Mouse (Mus musculus) gastrocnemius, adult 18-20 months (tissue): Measurements from ENCODE around the gene Hoxa4. TPM values are rescaled to one million over a fixed set of nuclear protein-coding genes. Genes with fewer than 3 reads are reported as not detected.
A peak's percentile ranks its signal among the peaks of the same experiment; 100 is the strongest.

Source experiments
- DNase-seq: peaks from one replicate; pipeline ENCODE4 v3.0.0; 2021; ENCODE audit warnings: low spot score
- microRNA-seq: library from miRNA; unstranded; fragments of <30 nt; microRNA quantifications from one replicate; pipeline ENCODE4 v1.2.0, GENCODE M21; 2021
- total RNA-seq, 2 experiments: library from RNA; stranded (reverse); gene quantifications; 2 replicates each; pipeline ENCODE4 v1.2.3; 2021

The Hoxa4 gene
- total RNA-seq, 2 experiments from 2014 or later = 2.7 to 2.9 TPM

DNA sequence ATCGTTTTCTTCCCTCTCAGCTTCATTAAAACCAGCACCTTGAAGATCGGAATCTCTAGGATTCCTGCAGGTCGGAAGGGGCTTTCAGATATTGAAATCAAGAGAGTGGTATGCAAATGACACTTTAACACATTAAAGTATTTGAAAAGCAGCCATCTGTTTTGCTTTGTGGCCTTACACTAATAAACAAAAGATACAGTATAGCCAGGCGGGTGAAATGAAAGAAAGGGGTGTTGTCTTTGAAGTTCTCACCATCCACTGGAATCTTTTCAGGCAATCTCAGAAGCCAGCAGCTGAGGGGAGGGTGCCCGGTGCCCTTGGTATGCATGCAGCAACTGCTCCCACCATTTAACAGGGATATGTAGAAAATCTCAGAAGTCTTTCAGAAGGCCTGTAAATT lies 37.5 kb downstream of the Hoxa4 start:
- DNase-seq = no peak

DNA sequence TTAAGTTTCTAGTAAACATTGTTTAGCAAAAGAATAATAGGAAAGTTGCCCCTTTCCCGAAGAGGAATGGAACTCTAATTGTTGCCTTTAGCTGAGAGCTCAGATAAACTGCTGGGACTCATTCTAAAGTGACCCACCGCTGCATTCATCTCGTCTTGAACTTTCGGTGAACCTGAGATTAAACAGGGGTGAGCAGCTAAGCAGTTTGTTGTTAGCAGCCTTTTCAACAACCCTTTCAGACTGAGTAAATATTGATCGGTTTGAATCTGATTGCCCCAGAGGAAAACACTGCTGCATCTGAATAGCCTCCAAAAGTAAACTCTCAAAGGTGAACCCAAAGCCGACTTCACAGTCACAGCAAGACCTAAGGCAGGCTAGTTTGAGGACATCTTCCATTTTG lies 38.3 kb downstream of the Hoxa4 start:
- no peak for DNase-seq

DNA sequence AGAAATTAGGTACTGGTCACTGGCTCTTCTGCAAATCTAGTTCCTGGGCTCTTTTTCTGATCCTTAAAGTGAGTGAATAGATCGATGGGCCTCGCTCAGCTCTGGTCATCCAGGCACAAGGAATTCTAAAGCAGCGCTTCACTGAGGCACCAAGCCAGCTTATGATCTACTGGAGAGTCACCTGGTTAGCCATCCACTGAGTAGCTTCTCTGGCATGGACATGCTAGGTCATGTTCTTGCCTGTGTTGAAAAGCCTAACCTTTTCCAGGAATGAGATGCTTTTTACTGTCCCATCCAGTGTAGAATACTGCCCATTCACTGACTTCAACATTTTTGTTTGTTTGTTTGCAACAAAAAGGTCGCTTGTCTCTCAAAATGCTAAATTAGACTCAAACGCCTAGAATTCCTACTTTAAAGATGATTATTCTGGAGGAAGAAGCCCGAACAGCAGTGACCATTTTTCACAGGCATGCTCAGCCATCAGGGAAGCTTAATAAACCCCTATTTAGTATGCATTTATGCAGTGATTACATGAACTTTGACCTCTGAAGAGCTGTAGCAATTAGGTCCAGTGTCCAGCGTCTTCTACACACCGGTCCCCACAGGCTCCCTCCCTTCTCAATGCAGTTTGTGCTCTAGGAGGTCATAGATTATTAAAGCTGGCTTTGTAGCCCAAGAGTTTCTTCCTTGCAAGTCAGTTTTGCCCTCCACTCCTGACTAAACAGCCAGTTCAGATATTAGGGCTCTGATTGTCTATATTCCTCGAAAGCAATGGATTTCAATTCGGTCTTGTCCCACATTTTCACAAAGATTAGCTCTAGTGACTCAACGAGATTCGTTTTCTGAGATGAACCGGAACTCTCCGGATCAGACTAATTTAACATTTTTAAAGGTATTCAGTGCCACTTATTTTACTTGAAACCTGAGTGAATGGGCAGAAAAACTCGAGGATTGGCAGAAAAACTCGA lies 39.0 kb downstream of the Hoxa4 start:
- DNase-seq = no peak

GRCm38 (mm10) chr6:52151571-52151970 lies 40.0 kb downstream of the Hoxa4 start:
- no peak for DNase-seq

DNA sequence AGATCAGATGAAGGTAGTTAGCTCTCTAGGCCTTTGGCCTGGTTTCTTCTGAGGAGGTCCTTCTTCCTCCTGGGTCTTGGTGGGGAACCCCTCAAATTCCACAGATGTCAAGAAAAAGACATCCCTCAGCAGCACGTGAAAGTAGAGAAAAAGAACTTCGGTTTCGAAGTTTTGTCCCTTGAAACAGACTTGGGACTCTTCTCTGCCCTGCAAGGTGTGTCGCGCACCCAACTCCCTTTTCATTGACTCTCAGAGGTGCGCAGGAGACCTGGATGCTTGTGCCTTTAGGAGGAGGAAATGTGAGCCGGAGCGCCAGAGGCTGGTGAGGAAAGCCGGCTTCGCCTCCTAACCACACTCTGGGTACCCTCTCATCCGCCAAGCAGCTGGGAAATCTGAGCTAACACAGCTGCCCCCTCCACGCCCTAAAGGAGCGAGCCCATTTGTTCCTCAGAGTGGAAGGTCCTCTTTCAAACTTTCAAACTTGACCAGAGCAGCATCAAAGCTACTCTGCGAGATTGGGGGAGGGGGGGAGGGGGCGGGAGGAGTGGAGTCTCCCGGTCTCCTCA lies 41.1 kb downstream of the Hoxa4 start:
- DNase-seq = no peak

Small RNA genes within 50 kb of the gene (microRNA-seq; reads per million reads assigned to microRNA genes)
- gene Mir196b = 7,538 reads per million, percentile 93 among the genes with 10 or more reads in this experiment

Other genes with a start within 250 kb of the Hoxa4 start
- 1 to 10 TPM; 3.9 to 4.3 TPM for gene Skap2, start 179.2 kb downstream of the Hoxa4 start, total RNA-seq
- gene Hoxa1, start 33.4 kb downstream of the Hoxa4 start, total RNA-seq = under 1 TPM in 1 of 2 experiments, not detected in 1; 0.19 TPM
- under 1 TPM; 0.21 to 0.27 TPM for gene Hoxa2, start 26.9 kb downstream of the Hoxa4 start, total RNA-seq
- not detected for gene 5730596B20Rik, start 14.3 kb downstream of the Hoxa4 start, total RNA-seq
- gene Hoxa5, start 12.8 kb upstream of the Hoxa4 start, total RNA-seq = 1 to 10 TPM; 2.0 to 2.1 TPM
- gene Hoxa6, start 17.0 kb upstream of the Hoxa4 start, total RNA-seq = 1 to 10 TPM; 2.0 to 2.1 TPM
- gene Hoxa3, start 21.6 kb upstream of the Hoxa4 start, total RNA-seq = 1 to 10 TPM; 1.6 to 3.0 TPM
- gene Gm28308, start 21.6 kb upstream of the Hoxa4 start, total RNA-seq = under 1 TPM in 1 of 2 experiments, not detected in 1; 0.39 TPM
- 1 to 10 TPM; 4.7 to 5.0 TPM for gene Hoxa7, start 30.1 kb upstream of the Hoxa4 start, total RNA-seq
- gene Hoxa9, start 39.3 kb upstream of the Hoxa4 start, total RNA-seq = 1 to 10 TPM; 7.2 to 7.4 TPM
- 10 to 100 TPM; 13.7 to 15.0 TPM for gene Hoxa10, start 49.1 kb upstream of the Hoxa4 start, total RNA-seq
- 1 to 10 TPM; 2.1 to 2.9 TPM for gene Hoxa11, start 54.1 kb upstream of the Hoxa4 start, total RNA-seq
- gene Hoxa13, start 69.1 kb upstream of the Hoxa4 start, total RNA-seq = 1 to 10 TPM; 3.7 to 6.0 TPM
- not detected for gene Evx1, start 121.7 kb upstream of the Hoxa4 start, total RNA-seq